Mouse (Mus musculus) spleen, postnatal 10 days (tissue): ENCODE data around the gene Fmod.
A peak's percentile ranks its signal among the peaks of the same experiment; 100 is the strongest.

Experiments used
- DNase-seq, 2 experiments: peaks; one replicate each; pipeline ENCODE4 v3.0.0; 2021 to 2022; ENCODE audit warnings: low spot score in 2 of 2

Fmod gene

GRCm38 (mm10) chr1:134037172-134037571, at the start of gene Fmod:
Gene Fmod (plus strand): TSS chr1:134037254.
- DNase-seq, result no peak

- no peak for DNase-seq
Observed at GRCm38 (mm10) chr1:133988845-133989244, 48.2 kb upstream of the Fmod start.

GRCm38 (mm10) chr1:133991277-133991676, 45.8 kb upstream of the Fmod start:
- DNase-seq, result no peak

- no peak for DNase-seq
Observed at GRCm38 (mm10) chr1:134005490-134005889, 31.6 kb upstream of the Fmod start.

- no peak for DNase-seq
Observed at GRCm38 (mm10) chr1:134006105-134006764, 30.8 kb upstream of the Fmod start.

- no peak for DNase-seq
Observed at GRCm38 (mm10) chr1:134024293-134024971, 12.6 kb upstream of the Fmod start.

- DNase-seq, result no peak
Observed at GRCm38 (mm10) chr1:134025975-134026374, 11.1 kb upstream of the Fmod start.

GRCm38 (mm10) chr1:134026741-134027140, 10.3 kb upstream of the Fmod start:
- no peak for DNase-seq

- DNase-seq, result no peak
Observed at GRCm38 (mm10) chr1:134028161-134028846, 8.8 kb upstream of the Fmod start.

GRCm38 (mm10) chr1:134036492-134036891, 562 bp upstream of the Fmod start:
- no peak for DNase-seq

GRCm38 (mm10) chr1:134038336-134038735, 1.3 kb downstream of the Fmod start:
- DNase-seq, result no peak

- no peak for DNase-seq
Observed at GRCm38 (mm10) chr1:134039361-134039760, 2.3 kb downstream of the Fmod start.

- DNase-seq, result no peak
Observed at GRCm38 (mm10) chr1:134041900-134042299, 4.8 kb downstream of the Fmod start.

- DNase-seq, result no peak
Observed at GRCm38 (mm10) chr1:134042341-134042740, 5.3 kb downstream of the Fmod start.

GRCm38 (mm10) chr1:134044805-134045204, 7.8 kb downstream of the Fmod start:
- DNase-seq, result no peak

GRCm38 (mm10) chr1:134045971-134046370, 8.9 kb downstream of the Fmod start:
- DNase-seq, result peak in 1 of 2 experiments; percentile 69

- DNase-seq, result no peak
Observed at GRCm38 (mm10) chr1:134046387-134046786, 9.3 kb downstream of the Fmod start.

- no peak for DNase-seq
Observed at GRCm38 (mm10) chr1:134047431-134047830, 10.4 kb downstream of the Fmod start.

- DNase-seq, result peak in 1 of 2 experiments; percentile 79
Observed at GRCm38 (mm10) chr1:134048759-134049158, 11.7 kb downstream of the Fmod start.

- DNase-seq, result no peak
Observed at GRCm38 (mm10) chr1:134049542-134049941, 12.5 kb downstream of the Fmod start.

GRCm38 (mm10) chr1:134053207-134053606, 16.2 kb downstream of the Fmod start:
- peak; percentile 87 to 92 for DNase-seq

GRCm38 (mm10) chr1:134055058-134055457, 18.0 kb downstream of the Fmod start:
- DNase-seq, result no peak
